Mouse (Mus musculus) neutrophil, adult 5-6 weeks (primary cell): ENCODE data around the gene Kdm2b. TPM values are rescaled to one million over a fixed set of nuclear protein-coding genes. Genes with fewer than 3 reads are reported as not detected.

Source experiments
- ATAC-seq: fragments of 151-379, 151-347 bp; 2 replicates; pipeline ENCODE4 v1.8.0; 2017; ENCODE audit warnings: mild to moderate bottlenecking, moderate TSS enrichment; ENCODE audit not compliant: insufficient number of reproducible peaks, poor library complexity, low FRiP score, severe bottlenecking; ENCODE audit errors: extremely low read depth
- total RNA-seq: library from RNA; stranded (forward); fragments of 200-1000 nt; gene quantifications from 2 replicates; pipeline ENCODE4 v1.2.3, GENCODE M21; 2017

The Kdm2b gene
- total RNA-seq, 1 experiment from 2014 or later, result 27.4 TPM

DNA sequence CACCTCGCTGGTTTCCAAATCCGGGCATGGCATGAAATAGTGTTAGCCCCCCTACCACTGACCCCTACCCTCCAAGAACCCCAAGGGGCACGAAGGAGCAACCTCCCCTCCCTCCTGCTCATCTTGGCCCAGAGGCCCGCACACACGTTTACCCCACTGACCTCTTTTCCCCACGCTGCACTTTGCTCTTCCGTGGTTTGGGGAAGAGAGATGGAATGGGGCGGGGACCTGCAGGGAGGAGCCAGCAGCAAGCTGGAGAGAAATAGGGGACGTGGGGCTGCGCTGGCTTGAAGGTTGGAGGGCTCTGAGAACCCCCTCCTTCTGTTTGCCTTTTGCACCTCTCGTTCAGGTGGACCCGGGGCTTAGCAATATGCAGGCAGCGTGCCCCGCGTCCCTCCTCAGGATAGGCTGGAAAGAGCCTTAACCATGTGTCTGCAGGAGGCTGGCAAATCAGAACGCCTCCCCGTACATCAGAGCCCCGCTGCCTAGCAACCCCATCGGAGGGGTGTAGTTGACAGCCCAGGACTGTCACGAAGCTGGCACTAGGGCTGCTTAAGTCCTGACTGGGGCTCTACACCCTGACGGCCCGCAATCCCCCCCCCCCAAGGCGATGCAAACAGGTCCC lies 39.2 kb downstream of the Kdm2b start:
- ATAC-seq, result no peak

DNA sequence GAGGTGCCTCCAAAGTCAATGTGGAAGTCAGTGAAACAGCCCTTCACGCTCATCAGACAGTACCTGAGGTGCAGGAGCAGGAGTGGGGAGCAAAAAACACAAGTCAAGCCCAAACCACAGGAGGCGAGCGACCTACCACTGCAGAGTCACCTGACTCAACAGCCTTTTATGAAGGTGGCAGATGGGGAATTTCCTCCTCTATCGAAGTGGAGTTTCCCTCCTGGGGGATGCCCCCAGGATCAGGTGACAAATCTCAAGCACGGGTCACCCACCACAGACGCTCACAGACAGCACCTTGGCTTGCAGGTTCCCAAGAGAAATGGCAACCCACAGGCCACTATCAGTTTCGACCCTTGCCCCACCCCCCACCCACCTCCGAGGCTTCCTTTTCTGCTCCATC lies 40.5 kb downstream of the Kdm2b start:
- peak; percentile 61 for ATAC-seq

DNA sequence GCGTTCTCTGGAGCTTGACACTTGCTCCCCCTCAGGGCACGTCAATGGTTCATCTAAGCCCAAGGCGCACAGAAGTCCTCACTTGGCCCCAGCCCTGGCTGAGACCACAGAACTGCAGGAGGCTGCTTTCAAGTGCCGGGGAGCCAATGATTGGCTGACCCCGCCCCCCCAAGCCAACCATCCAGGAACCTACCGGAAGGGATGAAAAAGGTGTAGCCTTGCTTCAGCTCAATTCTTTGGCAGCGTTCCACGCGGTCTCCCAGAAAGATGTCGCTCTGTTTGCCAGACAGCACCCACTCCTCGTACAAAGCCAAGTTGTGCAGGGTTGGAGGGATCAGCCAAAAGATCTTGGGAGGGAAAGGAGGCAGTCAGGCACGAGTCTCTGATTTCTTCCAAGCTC lies 42.1 kb downstream of the Kdm2b start:
- no peak for ATAC-seq

DNA sequence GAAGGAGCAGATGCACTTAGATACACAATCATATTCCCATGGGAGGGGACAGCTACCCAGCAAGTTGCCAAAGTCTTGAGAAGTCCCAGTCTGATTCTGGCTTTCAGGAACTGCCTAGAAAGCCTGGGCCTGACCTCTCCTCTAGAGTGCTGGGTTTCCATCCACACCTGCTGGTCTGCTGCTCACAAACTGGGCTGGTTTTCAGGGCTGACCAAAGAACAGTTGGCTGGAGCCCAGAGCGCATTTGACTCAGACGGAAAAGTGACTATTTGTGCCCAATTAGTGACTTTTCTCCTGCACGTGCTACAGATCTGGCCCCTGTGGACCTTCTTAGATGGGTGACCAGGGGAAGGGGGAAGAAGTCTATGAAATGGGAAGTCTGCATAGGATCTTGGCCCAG lies 50.9 kb downstream of the Kdm2b start:
- no peak for ATAC-seq

DNA sequence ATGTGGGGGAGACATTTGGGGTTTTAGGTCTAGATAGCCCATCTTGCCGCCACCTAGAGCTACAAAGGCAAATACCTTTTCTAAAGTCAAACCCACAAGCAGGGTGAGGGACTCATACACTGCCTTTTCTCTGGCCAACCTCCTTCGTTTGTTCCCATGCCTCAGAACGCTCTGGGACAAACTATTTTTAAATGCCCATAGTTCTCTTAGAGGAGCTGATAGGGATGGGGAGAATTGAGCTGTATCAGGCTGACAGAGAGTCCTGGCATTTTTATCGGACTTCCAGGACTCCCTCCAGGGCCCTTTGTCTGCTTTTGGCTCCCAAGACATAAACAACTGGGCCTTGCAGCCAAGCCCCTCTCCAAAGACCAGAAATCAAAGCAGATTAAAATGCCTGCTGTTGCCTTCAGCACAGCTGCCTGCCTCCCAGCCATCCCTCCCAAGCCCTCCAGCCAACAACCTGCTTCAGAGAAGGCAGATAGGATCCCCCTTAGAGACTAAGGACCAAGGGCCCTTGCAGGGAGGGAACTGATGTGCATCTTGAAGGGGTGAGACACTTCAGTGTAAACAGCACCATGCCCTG lies 51.6 kb downstream of the Kdm2b start:
- no peak for ATAC-seq

DNA sequence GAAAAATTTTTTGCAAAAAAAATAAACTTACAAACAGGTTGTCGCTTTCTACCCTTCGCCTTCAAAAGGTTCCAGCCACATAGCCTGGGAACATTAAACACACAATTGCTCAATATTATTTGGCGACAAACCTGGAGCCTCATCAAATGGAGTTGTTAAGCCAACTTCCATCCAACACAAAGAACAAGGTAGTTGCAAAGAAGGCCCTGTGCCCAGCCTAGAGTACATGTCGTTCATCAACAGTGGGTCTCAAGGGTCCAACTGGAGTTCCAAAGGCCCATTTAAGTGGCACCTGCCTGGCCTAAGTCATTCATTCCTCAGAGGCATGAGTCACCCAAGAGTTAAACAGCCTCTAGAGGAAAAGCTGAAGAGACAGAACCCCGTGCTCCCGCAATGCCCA lies 52.6 kb downstream of the Kdm2b start:
- ATAC-seq, result no peak

DNA sequence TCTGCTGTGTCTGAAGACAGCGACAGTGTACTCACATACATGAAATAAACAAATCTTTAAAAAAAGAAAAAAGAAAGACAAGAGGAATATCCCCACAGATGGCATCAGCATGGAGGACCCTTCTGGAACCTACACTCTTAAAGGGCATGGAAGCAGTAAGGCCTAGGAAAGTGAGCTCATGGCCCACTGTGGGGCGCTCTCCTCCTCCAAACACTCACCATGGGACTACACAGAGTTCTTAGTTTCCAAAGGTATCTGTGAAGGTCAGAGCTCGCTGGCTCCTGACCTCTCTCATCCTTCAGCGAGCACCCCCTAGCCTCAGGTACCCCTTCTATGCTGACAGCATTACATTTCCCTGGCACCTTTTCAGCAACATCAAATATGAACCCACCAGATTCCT lies 53.8 kb downstream of the Kdm2b start:
- no peak for ATAC-seq

DNA sequence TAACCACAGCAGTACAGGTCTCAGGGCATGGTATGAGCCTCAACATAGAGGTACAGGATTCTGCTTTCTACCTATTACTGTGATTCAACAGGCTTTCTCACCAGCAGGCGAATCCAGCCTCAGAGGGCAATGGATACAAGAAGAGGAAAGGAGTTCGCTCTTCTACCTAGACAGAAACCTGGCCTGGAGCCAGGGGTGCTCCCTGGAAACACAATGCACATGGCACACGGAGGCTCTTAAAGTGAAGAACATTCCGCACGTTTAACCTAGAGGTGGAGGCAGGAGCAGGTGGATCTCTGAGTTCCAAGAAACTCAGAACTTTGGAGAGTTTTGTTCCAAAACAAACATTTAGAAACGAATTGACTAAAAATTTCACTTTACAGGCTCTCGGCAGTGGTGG lies 58.6 kb downstream of the Kdm2b start:
- no peak for ATAC-seq

DNA sequence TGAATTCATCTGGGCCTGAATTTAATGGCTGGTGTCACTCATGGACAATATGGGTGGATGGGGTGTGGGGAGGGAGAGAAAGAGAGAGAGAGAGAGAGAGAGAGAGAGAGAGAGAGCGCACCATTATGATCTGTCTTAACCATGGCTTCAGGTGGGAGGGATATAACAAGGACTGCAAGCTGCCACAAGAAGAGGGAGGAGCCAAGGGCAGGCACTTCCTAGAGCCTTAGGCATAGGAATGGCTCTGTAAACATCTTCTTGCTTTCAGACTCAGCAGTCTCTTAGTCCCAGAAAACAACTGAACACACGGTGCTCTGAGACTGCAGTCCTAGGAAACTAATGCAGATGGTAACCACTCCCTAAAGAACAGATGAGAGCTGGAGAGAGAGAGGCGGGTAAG lies 61.3 kb downstream of the Kdm2b start:
- no peak for ATAC-seq

DNA sequence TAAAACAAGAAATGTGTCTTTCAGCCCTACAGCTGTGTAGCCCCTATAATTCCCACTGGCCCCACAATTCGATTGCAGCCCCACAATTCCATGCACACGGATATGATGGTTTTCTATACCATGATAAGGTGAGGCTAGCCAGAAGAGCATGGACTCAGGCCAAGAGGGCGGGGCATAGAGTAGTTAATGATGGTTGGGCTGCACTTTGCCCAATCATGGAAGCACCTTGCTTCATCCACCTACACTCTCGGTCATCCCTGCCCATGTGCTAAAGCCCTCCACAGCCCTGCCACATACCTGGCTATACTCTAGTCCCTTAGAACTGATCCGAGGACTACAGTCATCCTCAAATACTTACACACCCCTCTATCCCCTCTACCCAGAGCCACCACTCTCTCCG lies 61.9 kb downstream of the Kdm2b start:
- no peak for ATAC-seq

DNA sequence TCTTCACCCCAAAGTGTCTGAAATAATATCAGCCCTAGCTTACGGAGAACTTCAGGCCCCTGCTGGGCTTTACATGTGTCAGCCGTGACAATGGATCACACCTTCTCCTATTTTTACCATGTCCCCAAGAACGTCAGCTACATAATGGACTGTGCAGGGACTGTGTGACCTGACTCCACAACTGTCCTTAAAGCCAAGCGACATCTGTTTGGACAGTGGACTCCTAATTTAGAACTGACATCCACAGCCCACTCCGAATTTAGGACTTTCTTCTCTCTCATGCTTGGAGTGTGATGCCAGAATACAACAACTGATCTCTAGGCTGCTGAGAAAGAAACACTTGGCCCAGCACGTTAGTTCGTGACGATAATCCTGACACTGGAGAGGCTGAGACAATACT lies 62.5 kb downstream of the Kdm2b start:
- ATAC-seq, result no peak

DNA sequence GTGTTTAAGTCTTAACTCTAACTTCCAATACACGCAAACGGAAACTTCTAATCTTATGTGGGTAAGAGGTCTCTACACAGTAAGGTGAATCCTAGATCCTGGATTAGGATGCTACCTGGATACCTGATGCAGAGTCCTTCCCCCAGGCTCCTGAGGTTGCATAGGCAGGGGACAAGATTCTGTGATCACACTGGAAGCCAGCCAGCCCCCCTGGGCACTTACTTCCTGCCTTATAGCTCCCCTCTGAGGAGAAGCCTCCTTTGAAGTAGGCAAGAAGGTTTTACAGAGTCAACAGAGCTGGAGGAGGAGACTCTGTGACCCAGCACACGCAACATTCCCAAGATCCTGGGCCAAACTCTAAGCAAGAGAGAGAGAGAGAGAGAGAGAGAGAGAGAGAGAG lies 63.3 kb downstream of the Kdm2b start:
- ATAC-seq, result no peak

DNA sequence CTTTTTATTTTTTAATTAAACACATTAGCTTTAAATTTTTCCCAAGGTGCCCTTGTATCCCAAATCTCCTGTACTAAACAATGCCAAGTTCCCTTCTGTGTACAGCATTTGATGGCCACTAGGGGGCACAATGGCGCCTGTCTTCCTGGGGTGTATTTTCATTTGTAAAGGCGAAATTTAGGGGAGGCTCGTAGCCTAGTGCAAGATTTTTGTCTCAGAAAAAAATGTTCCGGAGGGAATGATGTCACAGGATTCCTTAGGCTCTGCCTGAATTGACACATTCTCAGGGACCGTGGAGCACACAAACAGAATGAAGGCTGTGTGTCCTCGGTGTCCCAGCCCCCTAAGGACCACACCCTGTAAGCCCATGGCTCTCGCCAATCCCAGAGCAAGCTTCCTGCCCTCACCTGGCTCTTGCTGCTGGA lies 64.1 kb downstream of the Kdm2b start:
- ATAC-seq, result peak; percentile 63; the same call in 1 of the 2 replicates

DNA sequence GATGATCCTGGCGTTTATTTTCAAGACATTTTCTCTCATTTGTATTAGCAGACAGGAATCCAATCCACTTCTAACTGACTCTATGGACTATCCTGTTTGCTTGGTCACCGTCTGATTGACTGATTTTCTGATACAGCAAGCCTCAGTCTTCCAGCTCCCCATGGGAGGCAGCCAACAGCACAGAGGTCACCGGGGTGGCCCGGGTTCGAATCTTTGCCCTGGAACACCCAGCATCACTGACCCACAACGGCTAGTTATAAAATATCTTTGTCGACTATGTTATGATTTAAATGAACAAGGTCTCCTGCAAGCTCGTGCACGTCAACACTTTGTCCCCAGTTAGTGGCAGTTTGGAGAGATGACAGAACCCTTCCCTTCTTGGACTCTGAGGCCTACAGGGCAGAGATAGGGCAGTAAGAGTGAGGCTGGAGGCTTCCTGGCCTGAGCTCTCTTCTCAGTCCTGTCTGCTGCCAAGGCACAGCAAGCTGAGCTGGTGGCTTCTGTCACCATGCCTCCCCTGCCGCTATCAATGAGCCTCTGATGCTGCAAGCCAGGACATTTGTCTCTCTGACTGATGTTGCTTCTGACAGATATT lies 65.7 kb downstream of the Kdm2b start:
- no peak for ATAC-seq

DNA sequence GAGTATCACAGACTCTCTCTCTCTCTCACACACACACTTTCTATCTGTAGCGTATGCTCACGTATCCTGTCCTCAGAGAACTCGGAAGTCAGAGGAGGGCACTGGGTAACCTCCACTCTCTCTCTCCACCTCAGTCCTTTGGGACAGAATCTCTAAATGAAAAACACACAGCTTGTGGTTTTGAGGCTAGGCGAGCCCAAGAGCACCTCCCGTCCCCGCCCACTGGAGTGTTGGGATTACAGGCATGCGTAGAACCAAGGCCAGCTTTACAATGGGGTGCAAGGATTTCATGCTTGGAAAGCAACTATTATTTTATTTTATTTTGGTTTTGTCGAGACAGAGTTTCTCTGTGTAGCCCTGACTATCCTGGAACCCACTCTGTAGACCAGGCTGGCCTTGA lies 67.7 kb downstream of the Kdm2b start:
- ATAC-seq, result no peak

DNA sequence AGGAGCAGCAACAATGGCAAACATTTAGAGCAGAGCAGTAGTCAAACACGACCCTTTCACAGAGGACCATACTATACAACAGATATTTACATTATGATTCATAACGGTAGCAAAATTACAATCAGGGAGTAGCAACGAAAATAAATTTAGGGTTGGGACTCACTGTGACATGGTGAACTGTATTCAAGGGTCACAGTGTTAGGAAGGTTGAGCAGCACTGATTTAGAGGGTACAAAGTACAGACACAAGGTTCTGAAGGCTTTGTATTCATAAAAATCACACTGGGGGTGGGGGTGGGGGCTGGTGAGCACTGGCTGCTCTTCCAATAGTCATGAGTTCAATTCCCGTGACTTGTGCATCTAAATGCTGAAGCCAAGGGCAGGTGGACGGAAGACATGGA lies 69.1 kb downstream of the Kdm2b start:
- no peak for ATAC-seq

DNA sequence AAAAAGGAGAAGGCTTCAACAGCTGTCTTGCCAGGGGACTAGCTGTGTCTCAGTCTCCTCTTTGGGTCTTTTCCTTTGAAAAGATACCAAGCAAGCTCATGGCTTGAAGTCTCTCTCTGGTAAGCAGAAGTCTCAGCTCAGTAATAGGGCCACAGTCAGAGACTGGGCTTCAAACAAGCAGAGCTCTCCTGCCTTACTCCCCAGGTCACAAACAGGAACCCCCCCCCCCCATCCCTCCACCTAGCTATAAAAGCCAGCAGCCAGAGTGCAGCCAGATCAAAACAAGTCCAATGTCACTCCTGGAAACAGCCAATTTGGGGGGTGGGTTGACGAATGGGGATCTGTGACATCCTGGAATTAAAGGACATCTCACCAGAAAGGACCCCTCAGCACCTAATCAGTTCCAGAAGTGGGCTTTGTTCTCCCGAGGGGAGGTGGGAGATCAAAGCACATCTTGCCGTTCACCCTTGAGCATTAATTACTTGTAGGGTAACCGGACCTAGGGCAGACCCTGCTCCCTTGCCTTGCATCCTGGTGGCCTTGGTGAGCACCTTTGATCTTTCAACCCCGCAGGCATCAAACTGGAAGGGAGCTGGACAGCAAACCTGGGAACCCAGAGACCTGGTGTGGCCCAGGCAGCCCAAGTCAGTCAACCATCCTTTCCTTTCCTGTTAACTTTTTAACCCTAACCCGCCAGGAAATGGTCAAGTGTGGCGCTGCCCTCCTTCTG lies 71.5 kb downstream of the Kdm2b start:
- no peak for ATAC-seq

DNA sequence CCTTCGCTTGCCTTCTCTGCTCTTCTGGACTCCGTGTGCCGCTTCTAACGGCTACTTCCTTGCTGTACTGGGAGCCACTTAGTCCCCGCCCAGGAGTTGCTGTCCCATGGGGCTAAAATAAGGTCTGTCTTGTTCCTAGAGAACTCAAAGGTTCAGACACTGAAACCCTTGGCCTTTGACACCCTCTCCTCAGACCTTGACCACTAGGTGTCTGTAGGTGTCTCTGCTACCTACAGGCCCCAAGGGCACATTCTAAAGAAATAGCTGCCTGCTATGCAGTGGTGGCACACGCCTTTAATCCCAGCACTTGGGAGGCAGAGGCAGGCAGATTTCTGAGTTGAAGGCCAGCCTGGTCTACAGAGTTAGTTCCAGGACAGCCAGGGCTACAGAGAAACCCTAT lies 73.5 kb downstream of the Kdm2b start:
- ATAC-seq, result no peak

DNA sequence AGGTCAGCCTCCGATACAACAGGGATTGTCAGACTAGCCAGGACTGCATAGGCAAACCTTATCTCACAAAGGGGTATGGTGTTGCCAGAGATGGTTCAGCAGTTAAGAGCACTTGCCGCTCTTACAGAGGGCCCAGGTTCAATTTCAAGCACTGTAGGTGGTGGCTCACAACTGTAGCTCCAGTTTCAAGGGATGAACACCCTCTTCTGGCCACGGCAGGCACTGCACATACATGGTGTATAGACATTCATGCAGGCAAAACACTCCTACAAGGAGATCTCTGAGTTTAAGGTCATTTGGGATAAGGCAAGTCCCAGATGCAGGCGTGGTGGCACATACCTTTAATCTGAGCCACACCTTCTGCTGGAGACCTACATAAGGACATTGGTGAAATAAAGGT lies 76.8 kb downstream of the Kdm2b start:
- ATAC-seq, result no peak

DNA sequence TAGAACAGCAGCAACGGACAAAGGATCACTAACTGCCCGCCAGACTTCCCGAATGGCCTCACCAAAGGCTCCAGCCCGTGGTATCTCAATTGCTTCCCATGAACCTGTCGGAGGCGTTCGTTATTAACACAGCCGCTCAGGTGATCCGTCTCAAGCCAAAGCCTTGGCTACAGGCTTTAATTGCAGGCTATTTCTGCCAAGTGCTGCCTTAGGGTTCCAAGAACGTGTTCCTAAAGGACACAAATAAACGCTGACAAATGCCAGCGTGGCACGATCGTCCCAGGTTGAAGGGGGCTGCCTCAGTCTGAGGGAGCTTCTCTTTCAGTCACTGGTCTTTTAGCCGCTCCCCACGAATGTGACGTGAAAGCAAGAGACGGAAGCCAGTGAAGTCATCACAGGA lies 80.1 kb downstream of the Kdm2b start:
- no peak for ATAC-seq
